Mouse (Mus musculus): ENCODE data around the gene Il3. TPM values are rescaled to one million over a fixed set of nuclear protein-coding genes. Genes with fewer than 3 reads are reported as not detected.

The Il3 gene
- polyA plus RNA-seq, 1 experiment, result not detected

DNA sequence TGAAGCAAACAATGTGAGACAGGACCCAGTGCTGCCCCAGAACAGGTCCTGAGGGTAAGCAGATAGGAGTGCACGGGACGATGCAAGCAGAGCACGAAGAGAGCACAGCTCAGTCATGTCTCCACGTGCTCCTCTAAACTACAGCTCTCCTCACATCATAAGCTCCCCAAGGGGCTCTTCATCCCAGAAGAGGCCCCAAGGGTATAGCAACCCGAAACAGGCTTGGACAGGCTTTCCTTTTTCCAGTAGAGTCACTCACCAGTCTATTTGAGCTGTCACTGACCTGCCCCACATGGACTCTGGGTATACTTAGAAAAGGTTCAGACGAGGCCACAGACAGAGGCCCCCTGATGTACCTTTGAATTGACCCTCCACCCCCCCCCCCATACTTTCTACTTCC, 22.6 kb downstream of the Il3 start:
- 75% methylated on average over 6 of the region's 6 CpGs for WGBS
- no peaks in the 10 kb centered on the region for H3K4me1 ChIP-seq (ENCODE audit: control insufficient read depth, insufficient read depth, low read length)
- no peak overlapping the region for H3K4me3 ChIP-seq (replicated peaks; ENCODE audit: control insufficient read depth, low read depth, low read length)
- H3K27ac ChIP-seq (ENCODE audit: control insufficient read depth, insufficient read depth, low read depth, low read length, poor library complexity), result no peak overlapping the region
- TF ChIP-seq CTCF (IDR thresholded peaks at IDR 0.05; ENCODE audit: control insufficient read depth, insufficient read depth, low read length), result no peak
- no peak for TF ChIP-seq POLR2A (IDR thresholded peaks at IDR 0.05; ENCODE audit: borderline replicate concordance, control insufficient read depth, low read depth, low read length)

DNA sequence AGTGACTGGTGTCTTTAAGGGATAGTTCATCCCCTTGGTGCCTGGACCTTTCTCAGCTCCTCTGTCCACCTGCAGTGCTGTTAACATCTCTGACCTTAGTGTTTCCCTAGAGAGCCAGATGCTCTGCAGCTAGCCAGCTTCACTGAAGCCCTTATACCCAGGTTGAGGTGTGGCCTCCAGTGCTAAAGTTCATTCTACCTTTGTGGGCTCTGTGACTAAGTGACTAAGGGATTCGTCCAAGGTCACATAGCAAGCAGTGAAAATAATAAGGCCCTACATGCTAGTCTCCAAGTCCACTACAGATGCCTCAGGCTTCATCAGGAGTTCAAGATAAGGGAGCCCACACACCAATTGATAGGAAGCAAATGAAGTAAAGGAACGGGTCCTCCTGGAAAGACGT, 24.6 kb downstream of the Il3 start:
- H3K27ac ChIP-seq (ENCODE audit: control insufficient read depth, insufficient read depth, low read depth, low read length, poor library complexity), result no peak overlapping the region
- TF ChIP-seq CTCF (IDR thresholded peaks at IDR 0.05; ENCODE audit: control insufficient read depth, insufficient read depth, low read length) (no peak), POLR2A (IDR thresholded peaks at IDR 0.05; ENCODE audit: borderline replicate concordance, control insufficient read depth, low read depth, low read length) (no peak)
- H3K4me1 ChIP-seq (ENCODE audit: control insufficient read depth, insufficient read depth, low read length), result no peaks in the 10 kb centered on the region
- H3K4me3 ChIP-seq (replicated peaks; ENCODE audit: control insufficient read depth, low read depth, low read length), result no peak overlapping the region
- WGBS, result 77% methylated on average over 3 of the region's 3 CpGs

DNA sequence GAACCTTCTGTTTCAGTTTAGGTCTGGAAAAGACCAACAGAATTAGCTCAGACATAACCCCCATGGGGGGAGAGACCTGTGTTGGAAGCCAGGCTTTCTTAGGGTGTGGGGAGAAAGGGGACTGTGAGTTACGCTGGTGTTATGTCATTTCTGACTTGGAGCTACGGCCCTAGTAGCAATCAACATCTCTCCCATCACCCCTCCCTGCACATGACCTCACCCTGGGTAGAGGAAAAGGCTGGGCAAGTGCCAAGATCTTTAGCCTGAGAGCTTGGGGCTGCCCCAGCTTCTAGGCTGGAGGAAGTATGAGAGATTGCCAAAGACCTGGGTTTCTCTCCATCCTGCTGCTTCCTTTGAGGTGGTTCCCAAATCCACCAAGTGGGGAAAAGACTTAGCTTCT, 30.1 kb downstream of the Il3 start:
- no peaks in the 10 kb centered on the region; the same call in none of the 2 replicates for H3K4me1 ChIP-seq (ENCODE audit: control insufficient read depth, insufficient read depth, low read length)
- no peak for TF ChIP-seq POLR2A (IDR thresholded peaks at IDR 0.05; ENCODE audit: borderline replicate concordance, control insufficient read depth, low read depth, low read length)
- TF ChIP-seq CTCF (IDR thresholded peaks at IDR 0.05; ENCODE audit: control insufficient read depth, insufficient read depth, low read length), result no peak
- 2% methylated on average over 2 of the region's 2 CpGs for WGBS
- no peak overlapping the region for H3K4me3 ChIP-seq (replicated peaks; ENCODE audit: control insufficient read depth, low read depth, low read length)
- H3K27ac ChIP-seq (ENCODE audit: control insufficient read depth, insufficient read depth, low read depth, low read length, poor library complexity), result no peak overlapping the region

DNA sequence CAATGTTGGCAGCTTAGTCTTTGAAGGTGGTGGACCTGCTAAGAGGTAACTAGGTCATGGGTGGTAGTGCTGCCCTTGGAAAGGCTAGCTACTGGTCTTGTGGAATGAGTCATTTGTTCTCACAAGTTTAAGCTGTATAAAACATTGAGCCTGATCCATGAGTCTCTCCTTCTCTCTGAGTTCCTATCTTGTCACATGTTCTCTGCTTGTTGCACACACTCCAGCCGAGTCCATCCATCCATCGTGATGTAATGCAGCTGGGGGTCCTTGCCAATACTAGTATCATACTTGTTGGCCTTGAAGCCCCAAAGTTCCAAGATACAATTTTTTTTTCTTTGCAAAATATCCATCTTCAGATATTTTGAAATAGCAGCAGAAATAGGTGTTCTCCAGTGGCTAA, 39.6 kb downstream of the Il3 start:
- WGBS, result 81% methylated on average over 2 of the region's 2 CpGs
- Histone ChIP-seq H3K27ac (ENCODE audit: control insufficient read depth, insufficient read depth, low read depth, low read length, poor library complexity) (no peak overlapping the region), H3K4me3 (replicated peaks; ENCODE audit: control insufficient read depth, low read depth, low read length) (no peak overlapping the region), H3K4me1 (ENCODE audit: control insufficient read depth, insufficient read depth, low read length) (no peaks in the 10 kb centered on the region)
- TF ChIP-seq CTCF (IDR thresholded peaks at IDR 0.05; ENCODE audit: control insufficient read depth, insufficient read depth, low read length) (no peak), POLR2A (IDR thresholded peaks at IDR 0.05; ENCODE audit: borderline replicate concordance, control insufficient read depth, low read depth, low read length) (no peak)

DNA sequence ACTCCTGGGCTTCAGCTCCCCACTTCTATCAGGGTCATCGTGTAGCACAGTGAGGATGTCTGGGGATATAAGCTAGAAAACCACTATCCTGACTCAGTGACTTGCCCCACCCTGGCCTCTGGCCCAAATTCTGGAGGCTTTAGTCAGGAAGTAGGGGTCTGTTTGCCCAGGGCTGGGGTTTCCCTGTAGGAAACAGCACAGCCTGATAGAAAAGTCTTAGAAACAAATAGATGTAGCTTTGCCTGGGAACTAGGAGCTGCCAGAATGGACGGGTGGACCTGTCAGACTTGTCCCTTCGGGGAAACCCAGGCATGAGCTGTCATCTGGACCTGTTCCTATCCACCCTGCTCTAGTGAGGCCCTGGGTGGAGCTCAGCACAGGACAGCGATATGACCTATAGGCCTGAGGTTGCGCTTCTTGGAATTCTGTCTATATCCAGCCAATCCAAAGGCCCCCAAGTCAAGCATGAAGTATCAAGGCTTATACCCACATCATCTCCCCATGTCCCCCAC, 42.5 kb downstream of the Il3 start:
- Histone ChIP-seq H3K4me1 (ENCODE audit: control insufficient read depth, insufficient read depth, low read length) (no peaks in the 10 kb centered on the region; the same call in 1 of the 2 replicates), H3K27ac (ENCODE audit: control insufficient read depth, insufficient read depth, low read depth, low read length, poor library complexity) (no peak overlapping the region), H3K4me3 (replicated peaks; ENCODE audit: control insufficient read depth, low read depth, low read length) (no peak overlapping the region)
- TF ChIP-seq POLR2A (IDR thresholded peaks at IDR 0.05; ENCODE audit: borderline replicate concordance, control insufficient read depth, low read depth, low read length) (no peak), CTCF (IDR thresholded peaks at IDR 0.05; ENCODE audit: control insufficient read depth, insufficient read depth, low read length) (no peak)
- WGBS, result 73% methylated on average over 5 of the region's 5 CpGs

DNA sequence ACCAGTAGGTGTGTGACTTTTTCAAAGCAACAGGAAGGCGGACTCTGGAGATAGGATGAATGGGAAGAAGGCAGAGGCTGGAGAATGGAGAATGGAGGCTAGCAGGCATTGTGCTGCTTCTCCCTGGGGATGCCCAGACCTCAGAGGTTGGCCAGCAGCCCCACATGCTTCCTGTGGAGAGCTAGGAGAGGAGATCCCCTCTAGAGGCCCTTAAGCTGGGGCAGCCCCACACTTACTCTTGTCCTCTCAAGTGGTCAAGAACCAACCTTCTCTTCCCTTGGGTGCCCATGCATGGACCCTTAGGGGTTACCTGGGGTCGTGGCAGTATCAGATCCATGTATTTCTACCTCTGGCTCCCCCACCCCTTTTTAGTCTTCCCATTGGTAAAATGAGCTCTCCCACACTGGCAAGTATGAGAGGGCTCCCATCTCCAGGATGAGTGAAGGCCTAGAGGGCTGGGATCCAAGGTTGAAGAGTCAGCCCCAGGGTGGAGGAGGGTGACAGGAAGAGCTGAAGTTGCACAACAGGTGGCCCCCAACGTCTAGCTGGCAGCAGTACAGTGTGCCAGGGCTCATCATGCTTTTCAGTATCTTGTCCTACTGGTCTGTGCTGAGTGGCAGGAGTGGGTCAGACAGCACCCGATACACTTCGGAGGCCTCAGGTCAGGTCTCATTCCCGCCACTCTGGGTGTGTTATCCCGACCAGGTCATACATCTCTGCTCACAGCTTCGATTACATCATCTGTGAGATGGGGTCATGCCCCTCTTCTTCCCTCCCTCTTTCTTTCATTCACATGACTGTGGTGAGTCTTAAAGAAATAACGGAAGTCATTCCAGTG, 43.2 kb downstream of the Il3 start:
- no peak overlapping the region for H3K4me3 ChIP-seq (replicated peaks; ENCODE audit: control insufficient read depth, low read depth, low read length)
- H3K27ac ChIP-seq (ENCODE audit: control insufficient read depth, insufficient read depth, low read depth, low read length, poor library complexity), result no peak overlapping the region
- 53% methylated on average over 9 of the region's 9 CpGs for WGBS
- no peaks in the 10 kb centered on the region; the same call in 1 of the 2 replicates for H3K4me1 ChIP-seq (ENCODE audit: control insufficient read depth, insufficient read depth, low read length)
- TF ChIP-seq CTCF (IDR thresholded peaks at IDR 0.05; ENCODE audit: control insufficient read depth, insufficient read depth, low read length) (no peak), POLR2A (IDR thresholded peaks at IDR 0.05; ENCODE audit: borderline replicate concordance, control insufficient read depth, low read depth, low read length) (no peak)

DNA sequence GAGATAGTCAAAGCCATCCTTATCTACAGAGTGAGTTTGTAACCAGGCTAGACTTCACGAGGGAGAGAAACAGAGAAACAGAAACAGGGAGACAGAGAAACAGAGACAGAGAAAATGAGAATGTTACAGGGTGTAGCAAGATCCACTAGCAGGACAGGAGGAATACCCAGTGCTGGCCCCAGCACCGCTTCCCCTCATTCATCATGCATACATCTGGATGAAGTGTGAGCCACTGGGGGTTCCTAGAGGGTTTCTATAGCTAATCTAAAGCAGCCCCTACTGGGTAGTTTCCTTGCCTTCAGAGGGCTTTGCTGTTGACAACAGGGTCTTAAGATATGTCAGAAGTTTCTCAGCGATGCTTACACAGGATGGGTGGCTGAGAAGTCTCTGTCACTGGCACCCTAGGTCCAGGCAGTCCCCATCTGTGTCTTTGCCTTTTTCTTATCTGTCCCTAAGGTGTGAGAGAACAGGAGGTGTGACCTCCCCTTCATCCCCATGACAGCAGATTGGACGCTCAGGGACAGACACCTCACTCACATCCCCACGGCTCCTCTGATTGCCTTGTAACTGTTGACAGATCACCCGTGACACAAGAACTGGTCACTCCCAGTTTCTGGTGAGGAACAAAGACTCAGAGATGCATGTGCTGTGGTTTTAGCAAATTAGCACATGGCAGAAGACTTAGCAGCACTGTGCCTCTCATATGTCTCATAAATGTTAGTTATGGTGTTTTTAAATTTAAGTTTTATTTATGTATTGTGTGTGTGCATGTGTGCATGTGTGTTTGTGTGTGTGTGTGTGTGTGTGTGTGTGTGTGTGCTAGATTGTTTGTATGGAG, 47.0 kb downstream of the Il3 start:
- no peak overlapping the region for H3K27ac ChIP-seq (ENCODE audit: control insufficient read depth, insufficient read depth, low read depth, low read length, poor library complexity)
- 61% methylated on average over 6 of the region's 6 CpGs for whole genome bisulfite sequencing
- H3K4me1 ChIP-seq (ENCODE audit: control insufficient read depth, insufficient read depth, low read length), result peaks cover 2% of the 10 kb centered on the region
- no peak overlapping the region for H3K4me3 ChIP-seq (replicated peaks; ENCODE audit: control insufficient read depth, low read depth, low read length)
- TF ChIP-seq POLR2A (IDR thresholded peaks at IDR 0.05; ENCODE audit: borderline replicate concordance, control insufficient read depth, low read depth, low read length), result no peak
- TF ChIP-seq CTCF (IDR thresholded peaks at IDR 0.05; ENCODE audit: control insufficient read depth, insufficient read depth, low read length), result no peak

DNA sequence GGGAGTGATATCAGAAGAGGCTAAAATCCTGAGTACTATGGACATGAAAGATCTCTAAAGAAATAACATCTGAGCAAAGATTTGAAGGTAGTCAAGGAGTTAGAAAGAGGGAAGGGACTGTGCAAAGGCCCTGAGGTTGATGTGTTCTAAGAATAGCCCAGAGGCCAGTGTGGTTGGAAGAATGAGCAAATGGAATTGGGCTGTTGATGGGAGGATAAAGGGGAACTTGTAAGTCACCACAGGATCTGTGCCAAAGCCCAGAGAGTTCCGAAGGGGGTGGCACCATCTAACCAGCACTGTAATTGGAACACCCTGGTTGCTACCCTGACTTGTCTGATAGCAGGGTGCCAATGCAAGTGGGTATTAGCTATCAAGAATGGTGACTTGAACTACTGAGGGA, 47.9 kb downstream of the Il3 start:
- 0% methylated on average over 1 of the region's 1 CpGs for WGBS
- H3K4me1 ChIP-seq (ENCODE audit: control insufficient read depth, insufficient read depth, low read length), result peaks cover 5% of the 10 kb centered on the region
- no peak overlapping the region for H3K4me3 ChIP-seq (replicated peaks; ENCODE audit: control insufficient read depth, low read depth, low read length)
- H3K27ac ChIP-seq (ENCODE audit: control insufficient read depth, insufficient read depth, low read depth, low read length, poor library complexity), result no peak overlapping the region
- TF ChIP-seq POLR2A (IDR thresholded peaks at IDR 0.05; ENCODE audit: borderline replicate concordance, control insufficient read depth, low read depth, low read length) (no peak), CTCF (IDR thresholded peaks at IDR 0.05; ENCODE audit: control insufficient read depth, insufficient read depth, low read length) (no peak)
